Mouse (Mus musculus) hindbrain, embryonic 14.5 days (tissue): ENCODE measurements at regions not wholly inside any gene's neighbourhood (a gene's known extent, or its start where the extent isn't known, plus 50 kb on each side); places are given as distances from the start of the nearest gene placed in this dataset.

Experiments
- ATAC-seq: fragments of 200-750 bp; cut with Nextera tagmentation; 2 replicates; pipeline ENCODE4 v1.8.0; 2017; ENCODE audit warnings: moderate number of reproducible peaks, mild to moderate bottlenecking, moderate TSS enrichment, moderate library complexity; ENCODE audit not compliant: low FRiP score
- DNase-seq: peaks from one replicate; pipeline ENCODE4 v3.0.0-alpha.2; 2015; ENCODE audit warnings: low spot score
- H3K27ac ChIP-seq: fragments of 300-500 bp; sonication (generic); 2 replicates; pipeline ENCODE4 v1.5.1; 2014; ENCODE audit warnings: mild to moderate bottlenecking, moderate library complexity
- H3K27me3 ChIP-seq: fragments of 300-500 bp; sonication (generic); 2 replicates; pipeline ENCODE4 v1.6.1; 2014; ENCODE audit warnings: mild to moderate bottlenecking, low read length, mixed read lengths; ENCODE audit not compliant: control insufficient read depth, insufficient read depth
- H3K36me3 ChIP-seq: fragments of 300-500 bp; sonication (generic); replicated peaks from 2 replicates; pipeline ENCODE4 v1.6.1; 2014; ENCODE audit not compliant: control insufficient read depth, insufficient read depth
- H3K4me1 ChIP-seq: fragments of 300-500 bp; sonication (generic); replicated peaks from 2 replicates; pipeline ENCODE4 v1.6.1; 2014; ENCODE audit warnings: antibody characterized with exemption, low read length, mixed read lengths; ENCODE audit not compliant: control insufficient read depth, insufficient read depth
- H3K4me2 ChIP-seq: fragments of 300-500 bp; sonication (generic); replicated peaks from 2 replicates; pipeline ENCODE4 v1.6.1; 2014; ENCODE audit warnings: mild to moderate bottlenecking, moderate library complexity
- H3K4me3 ChIP-seq: fragments of 300-500 bp; sonication (generic); replicated peaks from 2 replicates; pipeline ENCODE4 v1.5.1; 2014; ENCODE audit warnings: mild to moderate bottlenecking, low read length
- H3K9ac ChIP-seq: fragments of 300-500 bp; sonication (generic); 2 replicates; pipeline ENCODE4 v1.6.1; 2014
- H3K9me3 ChIP-seq: fragments of 300-500 bp; sonication (generic); 2 replicates; pipeline ENCODE4 v1.6.1; 2016; ENCODE audit warnings: low read length; ENCODE audit not compliant: control insufficient read depth
- WGBS: fragments of 180-500 bp; shearing (Covaris S2); extraction: QIAGEN DNeasy Blood & Tissue Kit; methylation state at CpG from one replicate; pipeline ENCODE4 v1.1.7; 2014; 5-methylcytosine and 5-hydroxymethylcytosine counted together

GRCm38 (mm10) chr5:46201639-46202456, 344.4 kb upstream of the Lcorl start:
- peak; percentile 32 for DNase-seq
- peak; percentile 63; the same call in 1 of the 2 replicates for ATAC-seq
- 31% methylated on average over 6 of the region's 6 CpGs for WGBS
- Histone ChIP-seq H3K9ac (no peak overlapping the region), H3K4me1 (no peaks in the 10 kb centered on the region), H3K9me3 (no peaks in the 10 kb centered on the region), H3K36me3 (no peaks in the 10 kb centered on the region), H3K4me3 (no peak overlapping the region), H3K4me2 (no peak overlapping the region), H3K27ac (no peak overlapping the region), H3K27me3 (no peaks in the 10 kb centered on the region)

GRCm38 (mm10) chr5:46186908-46187307, 329.5 kb upstream of the Lcorl start:
- ATAC-seq (peak; percentile 57; the same call in 1 of the 2 replicates), DNase-seq (no peak)
- H3K4me2 ChIP-seq, result no peak overlapping the region
- no peaks in the 10 kb centered on the region for H3K27me3 ChIP-seq
- no peaks in the 10 kb centered on the region for H3K9me3 ChIP-seq
- no peak overlapping the region for H3K4me3 ChIP-seq
- no peaks in the 10 kb centered on the region for H3K36me3 ChIP-seq
- WGBS, result 77% methylated on average over 2 of the region's 2 CpGs
- H3K4me1 ChIP-seq, result no peaks in the 10 kb centered on the region
- no peak overlapping the region for H3K27ac ChIP-seq
- no peak overlapping the region for H3K9ac ChIP-seq

- Histone ChIP-seq H3K4me1 (no peaks in the 10 kb centered on the region), H3K27ac (no peak overlapping the region), H3K9ac (no peak overlapping the region), H3K27me3 (no peaks in the 10 kb centered on the region), H3K9me3 (no peaks in the 10 kb centered on the region), H3K36me3 (no peaks in the 10 kb centered on the region), H3K4me3 (no peak overlapping the region), H3K4me2 (no peak overlapping the region)
- no peak for DNase-seq
- WGBS, result 51% methylated on average over 2 of the region's 2 CpGs
- no peak for ATAC-seq
Observed at GRCm38 (mm10) chr5:46182157-46182556, 324.7 kb upstream of the Lcorl start.

GRCm38 (mm10) chr5:46172315-46172714, 314.9 kb upstream of the Lcorl start:
- ATAC-seq, result no peak
- DNase-seq, result no peak
- no peak overlapping the region for H3K4me2 ChIP-seq
- no peaks in the 10 kb centered on the region for H3K9me3 ChIP-seq
- no peaks in the 10 kb centered on the region for H3K36me3 ChIP-seq
- H3K27me3 ChIP-seq, result no peaks in the 10 kb centered on the region
- no peak overlapping the region for H3K9ac ChIP-seq
- no peaks in the 10 kb centered on the region for H3K4me1 ChIP-seq
- WGBS, result 20% methylated on average over 3 of the region's 3 CpGs
- H3K27ac ChIP-seq, result no peak overlapping the region
- H3K4me3 ChIP-seq, result no peak overlapping the region

- 66% methylated on average over 4 of the region's 4 CpGs for WGBS
- Histone ChIP-seq H3K9ac (no peak overlapping the region), H3K4me2 (no peak overlapping the region), H3K36me3 (no peaks in the 10 kb centered on the region), H3K27ac (no peak overlapping the region), H3K4me3 (no peak overlapping the region), H3K27me3 (no peaks in the 10 kb centered on the region), H3K4me1 (no peaks in the 10 kb centered on the region), H3K9me3 (no peaks in the 10 kb centered on the region)
- DNase-seq (no peak), ATAC-seq (no peak)
Observed at GRCm38 (mm10) chr5:46160774-46161173, 303.4 kb upstream of the Lcorl start.

- no peak for DNase-seq
Observed at GRCm38 (mm10) chr5:46151973-46152372, 294.6 kb upstream of the Lcorl start.

GRCm38 (mm10) chr5:46150825-46151224, 293.4 kb upstream of the Lcorl start:
- peak overlapping the region; percentile 46; the same call in 1 of the 2 replicates for H3K27ac ChIP-seq

More at GRCm38 (mm10) chr5:46151973-46152372, 294.6 kb upstream of the Lcorl start:
- WGBS, result 60% methylated on average over 3 of the region's 3 CpGs
- ATAC-seq, result no peak
- Histone ChIP-seq H3K9ac (no peak overlapping the region), H3K27ac (peak overlapping the region; percentile 20; the same call in 1 of the 2 replicates), H3K4me3 (no peak overlapping the region), H3K4me2 (no peak overlapping the region), H3K4me1 (peaks cover 16% of the 10 kb centered on the region), H3K27me3 (no peaks in the 10 kb centered on the region), H3K36me3 (no peaks in the 10 kb centered on the region), H3K9me3 (no peaks in the 10 kb centered on the region)

GRCm38 (mm10) chr5:46149851-46150615, 292.6 kb upstream of the Lcorl start:
- ATAC-seq (peak; percentile 62), DNase-seq (peak; percentile 39)
- Histone ChIP-seq H3K27ac (no peak overlapping the region), H3K27me3 (no peaks in the 10 kb centered on the region), H3K9me3 (no peaks in the 10 kb centered on the region), H3K9ac (no peak overlapping the region), H3K4me3 (no peak overlapping the region), H3K4me1 (peaks cover 16% of the 10 kb centered on the region), H3K4me2 (no peak overlapping the region), H3K36me3 (no peaks in the 10 kb centered on the region)
- 30% methylated on average over 6 of the region's 6 CpGs for WGBS

More at GRCm38 (mm10) chr5:46150825-46151224, 293.4 kb upstream of the Lcorl start:
- peak; percentile 68 for DNase-seq
- Histone ChIP-seq H3K4me1 (peaks cover 16% of the 10 kb centered on the region), H3K9me3 (no peaks in the 10 kb centered on the region), H3K27me3 (no peaks in the 10 kb centered on the region), H3K9ac (no peak overlapping the region), H3K4me2 (peak overlapping the region; percentile 1; the same call in 1 of the 2 replicates), H3K4me3 (no peak overlapping the region), H3K36me3 (no peaks in the 10 kb centered on the region)
- peak; percentile 73 for ATAC-seq
- WGBS, result 8% methylated on average over 6 of the region's 6 CpGs

GRCm38 (mm10) chr5:46139024-46139423, 281.6 kb upstream of the Lcorl start:
- Histone ChIP-seq H3K9ac (no peak overlapping the region), H3K4me1 (peaks cover 11% of the 10 kb centered on the region; the same call in 1 of the 2 replicates), H3K4me3 (no peak overlapping the region), H3K36me3 (no peaks in the 10 kb centered on the region), H3K27me3 (no peaks in the 10 kb centered on the region), H3K4me2 (no peak overlapping the region), H3K9me3 (no peaks in the 10 kb centered on the region), H3K27ac (no peak overlapping the region)
- DNase-seq, result no peak
- no peak for ATAC-seq
- 77% methylated on average over 2 of the region's 2 CpGs for WGBS
